Mouse (Mus musculus) liver, embryonic 15.5 days (tissue): ENCODE results near the gene Ccdc113. TPM values are rescaled to one million over a fixed set of nuclear protein-coding genes. Genes with fewer than 3 reads are reported as not detected.

Experiments used
- ATAC-seq: fragments of 200-750 bp; cut with Nextera tagmentation; 2 replicates; pipeline ENCODE4 v1.8.0; 2017; ENCODE audit warnings: moderate number of reproducible peaks, mild to moderate bottlenecking, moderate library complexity; ENCODE audit not compliant: insufficient read depth
- H3K27ac ChIP-seq: fragments of 300-500 bp; sonication (generic); replicated peaks from 2 replicates; pipeline ENCODE4 v1.5.1; 2015; ENCODE audit warnings: mild to moderate bottlenecking, inconsistent platforms
- H3K27me3 ChIP-seq: fragments of 300-500 bp; sonication (generic); 2 replicates; pipeline ENCODE4 v1.6.1; 2015; ENCODE audit warnings: mild to moderate bottlenecking, inconsistent platforms
- H3K36me3 ChIP-seq: fragments of 300-500 bp; sonication (generic); replicated peaks from 2 replicates; pipeline ENCODE4 v1.6.1; 2015; ENCODE audit warnings: moderate library complexity, mild to moderate bottlenecking, inconsistent platforms
- H3K4me1 ChIP-seq: fragments of 300-500 bp; sonication (generic); replicated peaks from 2 replicates; pipeline ENCODE4 v1.6.1; 2015; ENCODE audit warnings: inconsistent platforms
- H3K4me2 ChIP-seq: fragments of 300-500 bp; sonication (generic); 2 replicates; pipeline ENCODE4 v1.6.1; 2015; ENCODE audit warnings: moderate library complexity, mild to moderate bottlenecking, inconsistent platforms
- H3K4me3 ChIP-seq: fragments of 300-500 bp; sonication (generic); replicated peaks from 2 replicates; pipeline ENCODE4 v1.5.1; 2015; ENCODE audit warnings: mild to moderate bottlenecking, inconsistent platforms
- H3K9ac ChIP-seq: fragments of 300-500 bp; sonication (generic); 2 replicates; pipeline ENCODE4 v1.6.1; 2015; ENCODE audit warnings: moderate library complexity, mild to moderate bottlenecking, inconsistent platforms
- H3K9me3 ChIP-seq: fragments of 300-500 bp; sonication (generic); replicated peaks from 2 replicates; pipeline ENCODE4 v1.6.1; 2016; ENCODE audit warnings: inconsistent platforms
- WGBS: fragments of 180-500 bp; shearing (Covaris S2); methylation state at CpG from one replicate; pipeline ENCODE4 v1.1.7; 2015; ENCODE audit warnings: mixed read lengths; ENCODE audit not compliant: insufficient replicate concordance; 5-methylcytosine and 5-hydroxymethylcytosine counted together
- polyA plus RNA-seq: library from polyadenylated mRNA; unstranded; fragments of >200 nt; fragmentation: Nextera tagmentation; extraction: Ambion mirVana; gene quantifications from 2 replicates; pipeline ENCODE4 v1.2.1, GENCODE M21; 2015

Ccdc113 gene
- polyA plus RNA-seq, 1 experiment from 2014 or later = not detected

DNA sequence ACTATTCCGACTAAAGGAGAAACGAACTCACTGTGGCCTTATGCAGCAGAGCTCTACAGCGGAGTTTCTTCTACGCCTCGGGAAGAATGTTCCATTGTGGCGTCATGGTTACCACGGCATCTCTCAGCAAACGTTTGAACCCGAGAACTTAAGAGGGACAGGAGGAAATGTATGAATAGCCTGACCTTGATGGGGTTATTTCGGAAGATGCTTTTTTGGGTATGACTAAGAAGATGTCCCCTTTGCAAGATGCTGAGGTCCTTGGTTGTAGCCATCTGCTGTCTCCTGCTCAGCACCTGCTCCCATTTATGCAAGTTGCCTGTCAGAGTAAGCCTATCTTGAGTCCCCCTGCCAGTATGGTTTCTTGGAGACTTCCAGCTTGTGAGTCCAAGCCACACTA, 42.4 kb downstream of the Ccdc113 start, which contains the start of gene Prss54:
Gene Prss54 (minus strand): TSS at position 101 of the 400 bp plus-strand sequence.
- H3K4me2 ChIP-seq = no peak within 1 kb of the TSS
- H3K27ac ChIP-seq = no peak within 1 kb of the TSS
- H3K27me3 ChIP-seq = no peaks in the 10 kb centered on the region
- 74% methylated on average over 10 of the region's 10 CpGs for WGBS
- no peaks in the 10 kb centered on the region for H3K9me3 ChIP-seq
- no peak within 1 kb of the TSS for H3K9ac ChIP-seq
- H3K4me1 ChIP-seq = no peaks in the 10 kb centered on the region
- ATAC-seq = no peak
- no peak within 1 kb of the TSS for H3K4me3 ChIP-seq
- H3K36me3 ChIP-seq = no peaks in the 10 kb centered on the region

GRCm38 (mm10) chr8:95587339-95587738, 53.5 kb downstream of the Ccdc113 start:
- WGBS = 65% methylated on average over 1 of the region's 1 CpGs
- Histone ChIP-seq H3K27me3 (no peaks in the 10 kb centered on the region), H3K27ac (no peak overlapping the region), H3K4me3 (no peak overlapping the region), H3K9me3 (no peaks in the 10 kb centered on the region), H3K4me2 (no peak overlapping the region), H3K36me3 (no peaks in the 10 kb centered on the region), H3K9ac (no peak overlapping the region), H3K4me1 (peaks cover 19% of the 10 kb centered on the region)
- no peak for ATAC-seq

GRCm38 (mm10) chr8:95589282-95589681, 55.4 kb downstream of the Ccdc113 start:
- Histone ChIP-seq H3K27ac (no peak overlapping the region), H3K4me3 (no peak overlapping the region), H3K4me1 (peaks cover 36% of the 10 kb centered on the region), H3K9ac (no peak overlapping the region), H3K9me3 (0 out of 2 replicates have a peak, but pooled peaks cover 4% of the 10 kb centered on the region), H3K36me3 (no peaks in the 10 kb centered on the region), H3K4me2 (no peak overlapping the region), H3K27me3 (no peaks in the 10 kb centered on the region)
- ATAC-seq = no peak
- WGBS = 62% methylated on average over 10 of the region's 10 CpGs

DNA sequence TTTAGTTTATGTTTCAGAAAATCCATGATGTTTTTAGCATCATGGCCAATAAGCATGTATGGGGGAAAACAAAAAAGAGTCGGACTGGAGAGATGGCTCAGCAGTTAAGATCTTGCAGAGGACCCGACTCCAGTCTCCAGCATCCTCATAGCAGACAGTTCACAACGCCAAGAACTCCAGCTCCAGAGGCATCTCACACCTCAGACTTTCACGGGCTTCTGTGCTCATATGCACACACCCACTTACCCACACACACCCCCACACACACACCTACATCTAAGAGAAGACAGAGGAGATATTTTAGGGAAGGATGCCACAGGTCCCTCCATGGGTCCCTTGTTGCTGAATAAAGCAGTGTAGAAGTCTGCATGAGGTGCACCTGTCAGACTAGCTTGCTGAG, 56.7 kb downstream of the Ccdc113 start:
- Histone ChIP-seq H3K4me1 (peaks cover 40% of the 10 kb centered on the region), H3K9ac (no peak overlapping the region), H3K36me3 (no peaks in the 10 kb centered on the region), H3K4me3 (no peak overlapping the region), H3K27ac (no peak overlapping the region), H3K4me2 (no peak overlapping the region), H3K9me3 (0 out of 2 replicates have a peak, but pooled peaks cover 4% of the 10 kb centered on the region), H3K27me3 (no peaks in the 10 kb centered on the region)
- WGBS = 76% methylated on average over 4 of the region's 4 CpGs
- ATAC-seq = no peak

- ATAC-seq = peak; percentile 90
- Histone ChIP-seq H3K4me1 (peaks cover 49% of the 10 kb centered on the region), H3K27ac (peak overlapping the region; percentile 75), H3K27me3 (no peaks in the 10 kb centered on the region), H3K4me2 (peak overlapping the region; percentile 42), H3K36me3 (no peaks in the 10 kb centered on the region), H3K9ac (no peak overlapping the region), H3K9me3 (0 out of 2 replicates have a peak, but pooled peaks cover 4% of the 10 kb centered on the region), H3K4me3 (no peak overlapping the region)
- 26% methylated on average over 12 of the region's 12 CpGs for WGBS
Measured at GRCm38 (mm10) chr8:95592131-95592780, 58.4 kb downstream of the Ccdc113 start.

GRCm38 (mm10) chr8:95593439-95594393, 59.8 kb downstream of the Ccdc113 start:
- H3K27me3 ChIP-seq = no peaks in the 10 kb centered on the region
- H3K36me3 ChIP-seq = no peaks in the 10 kb centered on the region
- peaks cover 49% of the 10 kb centered on the region for H3K4me1 ChIP-seq
- 88% methylated on average over 7 of the region's 7 CpGs for WGBS
- 0 out of 2 replicates have a peak, but pooled peaks cover 4% of the 10 kb centered on the region for H3K9me3 ChIP-seq
- no peak overlapping the region for H3K9ac ChIP-seq
- H3K4me3 ChIP-seq = no peak overlapping the region
- H3K27ac ChIP-seq = peak overlapping the region; percentile 38; the same call in 1 of the 2 replicates
- H3K4me2 ChIP-seq = no peak overlapping the region
- no peak for ATAC-seq

GRCm38 (mm10) chr8:95595131-95595530, 61.2 kb downstream of the Ccdc113 start:
- ATAC-seq = no peak
- no peak overlapping the region for H3K4me2 ChIP-seq
- H3K4me1 ChIP-seq = peaks cover 52% of the 10 kb centered on the region
- H3K36me3 ChIP-seq = no peaks in the 10 kb centered on the region
- H3K4me3 ChIP-seq = no peak overlapping the region
- H3K9me3 ChIP-seq = 0 out of 2 replicates have a peak, but pooled peaks cover 4% of the 10 kb centered on the region
- H3K27me3 ChIP-seq = no peaks in the 10 kb centered on the region
- no peak overlapping the region for H3K9ac ChIP-seq
- WGBS = 78% methylated on average over 14 of the region's 14 CpGs
- no peak overlapping the region for H3K27ac ChIP-seq

GRCm38 (mm10) chr8:95596841-95597241, 63.0 kb downstream of the Ccdc113 start:
- Histone ChIP-seq H3K4me2 (no peak overlapping the region), H3K9me3 (0 out of 2 replicates have a peak, but pooled peaks cover 4% of the 10 kb centered on the region), H3K27me3 (peaks cover 4% of the 10 kb centered on the region), H3K27ac (no peak overlapping the region), H3K36me3 (no peaks in the 10 kb centered on the region), H3K4me1 (peaks cover 38% of the 10 kb centered on the region), H3K9ac (no peak overlapping the region), H3K4me3 (no peak overlapping the region)
- 38% methylated on average over 4 of the region's 4 CpGs for WGBS
- no peak for ATAC-seq

DNA sequence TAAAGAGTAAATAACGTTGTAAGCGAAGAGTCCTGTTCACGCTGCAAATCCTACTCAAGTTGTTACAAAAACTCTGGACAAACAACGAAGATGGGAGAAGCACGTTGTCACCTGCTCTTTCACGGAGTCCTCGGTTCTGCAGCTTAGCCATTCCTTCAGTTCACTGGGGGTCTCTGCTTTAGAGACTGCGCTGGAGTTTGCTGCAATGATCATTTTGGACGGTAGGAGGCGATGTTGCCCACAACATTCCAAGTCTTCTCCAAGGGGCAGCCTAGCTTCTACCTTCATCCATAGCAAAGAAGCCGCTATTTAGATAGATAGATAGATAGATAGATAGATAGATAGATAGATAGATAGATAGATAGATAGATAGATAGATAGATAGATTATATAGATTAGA, 66.0 kb downstream of the Ccdc113 start:
- Histone ChIP-seq H3K9ac (no peak overlapping the region), H3K4me3 (no peak overlapping the region), H3K4me1 (peaks cover 11% of the 10 kb centered on the region), H3K36me3 (no peaks in the 10 kb centered on the region), H3K9me3 (no peaks in the 10 kb centered on the region), H3K27me3 (peaks cover 4% of the 10 kb centered on the region), H3K27ac (no peak overlapping the region), H3K4me2 (no peak overlapping the region)
- WGBS = 11% methylated on average over 11 of the region's 11 CpGs
- no peak for ATAC-seq

- peaks cover 4% of the 10 kb centered on the region for H3K27me3 ChIP-seq
- H3K4me2 ChIP-seq = no peak overlapping the region
- no peaks in the 10 kb centered on the region for H3K36me3 ChIP-seq
- 66% methylated on average over 15 of the region's 15 CpGs for WGBS
- no peak for ATAC-seq
- no peak overlapping the region for H3K4me3 ChIP-seq
- H3K9me3 ChIP-seq = no peaks in the 10 kb centered on the region
- no peak overlapping the region for H3K27ac ChIP-seq
- H3K4me1 ChIP-seq = peaks cover 11% of the 10 kb centered on the region
- H3K9ac ChIP-seq = no peak overlapping the region
Measured at GRCm38 (mm10) chr8:95601306-95601705, 67.4 kb downstream of the Ccdc113 start.

- H3K9ac ChIP-seq = no peak overlapping the region
Measured at GRCm38 (mm10) chr8:95602168-95602567, 68.3 kb downstream of the Ccdc113 start.

More at GRCm38 (mm10) chr8:95602168-95602567, 68.3 kb downstream of the Ccdc113 start:
- Histone ChIP-seq H3K36me3 (no peaks in the 10 kb centered on the region), H3K27me3 (peaks cover 7% of the 10 kb centered on the region), H3K4me3 (no peak overlapping the region), H3K27ac (no peak overlapping the region), H3K4me1 (peaks cover 3% of the 10 kb centered on the region; the same call in 1 of the 2 replicates), H3K4me2 (no peak overlapping the region), H3K9me3 (no peaks in the 10 kb centered on the region)
- 47% methylated on average over 2 of the region's 2 CpGs for WGBS
- ATAC-seq = no peak
